Mouse (Mus musculus): ENCODE results near the gene Creld1. TPM values are rescaled to one million over a fixed set of nuclear protein-coding genes. Genes with fewer than 3 reads are reported as not detected.

The Creld1 gene
- total RNA-seq, 2 experiments from 2014 or later, result 33.8 to 39.8 TPM

- DNase-seq, result peak; percentile 64
Measured at GRCm38 (mm10) chr6:113508272-113508946, 25.3 kb downstream of the Creld1 start.

GRCm38 (mm10) chr6:113508947-113509280, 25.8 kb downstream of the Creld1 start:
- DNase-seq, result peak; percentile 47

DNA sequence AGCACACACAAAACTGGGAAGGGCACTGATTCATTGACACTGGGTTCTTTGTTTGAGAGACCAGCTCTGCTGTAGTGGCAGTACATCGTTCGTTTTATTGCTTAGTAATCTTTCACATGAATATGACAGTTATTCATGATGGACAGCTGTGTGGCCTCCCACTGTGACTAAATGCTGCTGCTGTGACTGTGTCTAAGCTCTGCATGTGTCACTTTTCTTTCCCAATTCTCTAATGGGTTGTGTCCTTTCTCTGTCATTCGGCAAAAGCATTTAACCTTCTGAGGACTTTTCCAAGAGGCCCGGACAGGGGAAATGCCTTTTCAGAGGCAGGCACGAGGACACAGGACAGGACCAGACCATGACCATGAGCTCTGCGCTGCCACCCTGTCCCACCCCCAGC, 30.8 kb downstream of the Creld1 start:
- no peak for DNase-seq

DNA sequence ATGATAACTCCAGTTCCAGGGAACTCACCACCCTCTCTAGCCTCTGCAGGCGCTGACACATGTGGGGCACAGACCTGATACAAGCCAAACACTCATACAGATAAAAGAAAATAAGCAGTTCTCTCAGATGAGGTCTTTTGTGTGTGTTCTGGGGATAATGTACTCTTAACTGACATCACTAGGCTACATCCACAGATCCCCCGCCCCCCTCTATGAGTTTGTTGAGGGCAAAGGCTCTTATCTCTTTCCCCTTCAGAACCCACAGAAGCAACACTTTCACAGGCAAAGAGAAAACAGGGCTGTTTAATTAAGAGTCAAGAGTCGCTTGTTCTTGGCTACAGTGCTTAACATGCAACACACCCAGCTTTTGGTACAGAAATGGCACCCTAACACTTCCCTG, 31.5 kb downstream of the Creld1 start:
- DNase-seq, result no peak

GRCm38 (mm10) chr6:113517434-113518080, 34.5 kb downstream of the Creld1 start:
- DNase-seq, result no peak

GRCm38 (mm10) chr6:113522310-113522709, 39.2 kb downstream of the Creld1 start:
- no peak for DNase-seq

DNA sequence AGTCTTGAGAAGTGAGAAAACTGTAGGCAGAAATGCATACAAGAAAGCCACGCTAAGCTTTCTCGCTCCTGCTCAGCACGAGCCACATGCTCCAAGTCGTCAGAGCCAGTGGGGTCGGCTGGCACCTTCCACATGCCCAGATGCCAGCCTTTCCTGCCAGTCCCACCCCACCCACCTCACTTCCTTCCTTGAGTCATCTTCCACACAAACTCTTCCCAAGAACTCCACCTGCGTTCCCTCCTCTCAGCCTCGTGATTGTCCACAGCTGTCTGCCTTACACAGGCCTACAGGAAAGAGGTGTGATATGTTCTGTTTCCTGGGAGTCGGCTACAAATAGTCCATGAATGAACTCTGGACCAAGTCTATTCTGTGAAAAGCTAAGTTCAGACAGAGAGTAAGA, 40.3 kb downstream of the Creld1 start:
- DNase-seq, result no peak

- peak; percentile 94 for DNase-seq
Measured at GRCm38 (mm10) chr6:113530932-113531839, 48.1 kb downstream of the Creld1 start, which contains the start of the genes Emc3 and Fancd2. Emc3 (minus strand) TSS chr6:113531652. Fancd2 (plus strand) TSS chr6:113531682.

- no peak for DNase-seq
Measured at GRCm38 (mm10) chr6:113531840-113532404, 48.8 kb downstream of the Creld1 start.

DNA sequence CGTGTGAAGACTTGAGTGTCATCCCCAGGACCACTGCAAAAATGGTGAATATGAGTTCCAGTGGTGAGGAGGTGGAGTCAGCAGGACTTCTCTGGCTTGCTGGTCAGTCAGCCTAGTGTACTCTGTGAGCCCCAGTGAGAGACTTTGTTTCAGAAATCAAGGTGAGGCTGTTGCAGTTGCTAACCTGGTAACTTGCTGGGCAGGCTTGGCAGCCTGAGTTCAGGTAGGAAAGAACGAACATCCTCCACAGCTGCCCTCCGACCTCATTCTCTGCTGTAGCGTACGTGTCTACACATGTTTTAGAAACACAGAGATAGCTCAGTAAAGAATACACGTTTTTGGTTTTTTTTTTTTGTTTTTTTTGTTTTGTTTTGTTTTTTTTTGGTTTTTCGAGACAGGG, 51.8 kb downstream of the Creld1 start:
- no peak for DNase-seq

GRCm38 (mm10) chr6:113541610-113542009, 58.5 kb downstream of the Creld1 start:
- DNase-seq, result no peak

Small RNAs within 50 kb of the gene (microRNA-seq; reads per million reads assigned to microRNA genes)
- 0 reads per million in 2 experiments for gene Gm23365

Other genes with a start within 250 kb of the Creld1 start
- gene Mtmr14, start 245.5 kb upstream of the Creld1 start, total RNA-seq (2021), result 10 to 100 TPM; 11.9 to 13.2 TPM
- under 1 TPM in 1 of 2 experiments, not detected in 1; 0.23 TPM for gene Cpne9, start 201.0 kb upstream of the Creld1 start, total RNA-seq (2021)
- 10 to 100 TPM; 13.7 to 18.2 TPM for gene Brpf1, start 176.2 kb upstream of the Creld1 start, total RNA-seq (2021)
- gene Ogg1, start 156.3 kb upstream of the Creld1 start, total RNA-seq (2021), result 1 to 10 TPM; 8.1 to 8.2 TPM
- 10 to 100 TPM; 35.9 to 44.2 TPM for gene Camk1, start 139.3 kb upstream of the Creld1 start, total RNA-seq (2021)
- gene Tada3, start 105.4 kb upstream of the Creld1 start, total RNA-seq (2021), result 10 to 100 TPM; 18.8 to 21.7 TPM
- gene Arpc4, start 105.2 kb upstream of the Creld1 start, total RNA-seq (2021), result 10 to 100 TPM; 86.3 to 94.5 TPM
- gene Ttll3, start 94.0 kb upstream of the Creld1 start, total RNA-seq (2021), result 1 to 10 TPM; 1.1 to 2.2 TPM
- gene Rpusd3, start 64.0 kb upstream of the Creld1 start, total RNA-seq (2021), result 10 to 100 TPM; 10.0 to 11.3 TPM
- gene Cidec, start 47.5 kb upstream of the Creld1 start, total RNA-seq (2021), result 1 to 10 TPM; 3.9 to 6.4 TPM
- gene Jagn1, start 40.7 kb upstream of the Creld1 start, total RNA-seq (2021), result 10 to 100 TPM; 27.9 to 32.7 TPM
- gene Il17re, start 24.8 kb upstream of the Creld1 start, total RNA-seq (2021), result under 1 TPM; 0.45 to 0.61 TPM
- 1 to 10 TPM; 5.9 to 9.1 TPM for gene Il17rc, start 11.9 kb upstream of the Creld1 start, total RNA-seq (2021)
- under 1 TPM; 0.20 to 0.23 TPM for gene Prrt3, start 18.6 kb downstream of the Creld1 start, total RNA-seq (2021)
- 10 to 100 TPM; 52.1 to 55.1 TPM for gene Emc3, start 48.4 kb downstream of the Creld1 start, total RNA-seq (2021)
- 1 to 10 TPM; 2.3 to 2.4 TPM for gene Fancd2, start 48.4 kb downstream of the Creld1 start, total RNA-seq (2021)
- not detected for gene Fancd2os, start 117.4 kb downstream of the Creld1 start, total RNA-seq (2021)
- gene Brk1, start 121.5 kb downstream of the Creld1 start, total RNA-seq (2021), result 10 to 100 TPM; 64.2 to 66.3 TPM
- 10 to 100 TPM; 10.1 to 13.4 TPM for gene Vhl, start 140.7 kb downstream of the Creld1 start, total RNA-seq (2021)
- gene Irak2, start 155.2 kb downstream of the Creld1 start, total RNA-seq (2021), result 1 to 10 TPM; 6.3 to 7.2 TPM
- 10 to 100 TPM; 36.1 to 37.8 TPM for gene Tatdn2, start 213.8 kb downstream of the Creld1 start, total RNA-seq (2021)
- gene Ghrl, start 236.6 kb downstream of the Creld1 start, total RNA-seq (2021), result not detected